Mouse (Mus musculus) erythroblast, embryonic 14.5 days (primary cell): ENCODE data around the gene 1700016C15Rik.

Experiments used
- GATA1 ChIP-seq: IDR thresholded peaks from 2 replicates; pipeline ENCODE4 v1.6.1; 2012; ENCODE audit warnings: low read length, inconsistent platforms, mixed read lengths
- TAL1 ChIP-seq: IDR thresholded peaks from 3 replicates; pipeline ENCODE4 v1.6.1; 2012; ENCODE audit warnings: low read length, inconsistent platforms, mixed read lengths

DNA sequence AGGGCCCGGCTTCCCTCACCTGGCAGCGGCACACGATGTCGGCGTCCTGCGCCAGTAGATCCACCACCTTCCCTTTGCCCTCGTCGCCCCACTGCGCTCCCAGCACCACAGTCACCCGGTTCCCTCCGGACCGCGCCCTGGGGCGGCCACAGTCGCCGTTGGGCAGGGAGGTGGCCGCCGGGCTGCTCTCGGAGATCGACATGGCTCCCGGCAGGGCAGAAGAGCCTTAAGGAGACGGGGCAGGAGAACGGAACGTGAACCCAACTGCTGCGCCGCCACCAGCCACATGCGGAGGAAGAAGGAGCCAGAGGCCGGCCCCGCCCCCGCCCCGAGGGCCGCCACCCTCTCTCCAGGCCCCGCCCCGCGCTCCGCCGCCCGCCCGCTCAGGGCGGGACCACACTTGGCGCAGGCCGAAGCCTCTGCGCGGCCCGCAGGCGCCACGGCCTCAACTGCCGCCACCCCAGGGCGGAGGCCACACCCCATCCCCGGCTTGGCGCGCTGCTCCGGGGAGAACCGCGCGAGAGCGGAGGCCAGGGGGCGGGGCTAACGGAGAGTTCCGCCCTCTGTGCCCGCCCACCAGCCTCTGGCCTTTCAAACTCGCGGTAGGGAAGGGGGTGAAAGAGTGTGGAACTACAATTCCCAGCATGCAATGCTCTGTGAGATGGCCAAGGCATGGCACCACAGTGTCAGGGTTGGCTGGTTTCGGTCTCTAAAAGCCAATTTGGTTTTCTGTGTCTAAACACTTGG is 66.8 kb downstream of the 1700016C15Rik start, which contains the start of gene Adss:
- TF ChIP-seq GATA1 (no peak), TAL1 (no peak)
